8 mouse cellular contexts compared by ENCODE assay signal in genomic region chr17:90007438-90008109, GRCm38 (mm10).
DNase-seq lines count a peak whose midpoint lies in the region; ATAC-seq and TF ChIP-seq lines count a peak whose summit lies in the region.

No protein-coding gene starts in this region.

- peak; percentile 41 for DNase-seq in embryonic facial prominence, embryonic 14.5 days (ENCODE audit: low spot score)
- DNase-seq in embryonic facial prominence, embryonic 10.5 days (ENCODE audit: low spot score): no peak
- peak; percentile 31 for DNase-seq in right cerebral cortex, adult 18-20 months
- no peak for DNase-seq in right cerebral cortex, postnatal 4 days
- DNase-seq in heart, postnatal 4 days: peak; percentile 39
- peak; percentile 9 to 11 for DNase-seq in right cerebral cortex, postnatal 36 days (ENCODE audit: low spot score in 2 of 2)
- no peak for DNase-seq in stomach, postnatal 0 days (ENCODE audit: low spot score)
- no peak for DNase-seq in thymus, adult 18-20 months

- WGBS in embryonic facial prominence, embryonic 14.5 days: 45% methylated on average over 5 of the region's 5 CpGs
- WGBS in embryonic facial prominence, embryonic 10.5 days: 66% methylated on average over 5 of the region's 5 CpGs
- 42% methylated on average over 5 of the region's 5 CpGs for WGBS in stomach, postnatal 0 days

- no peak for TF ChIP-seq CTCF in stomach, postnatal 0 days (IDR thresholded peaks at IDR 0.05; ENCODE audit: low read depth)

- H3K9ac ChIP-seq in embryonic facial prominence, embryonic 14.5 days (ENCODE audit: low read depth, low read length): no peak overlapping the region
- H3K9ac ChIP-seq in stomach, postnatal 0 days (ENCODE audit: low read length): no peak overlapping the region

- H3K9me3 ChIP-seq in embryonic facial prominence, embryonic 14.5 days (ENCODE audit: control insufficient read depth, low read length): peaks cover 13% of the 10 kb centered on the region; the same call in 1 of the 2 replicates
- no peaks in the 10 kb centered on the region for H3K9me3 ChIP-seq in embryonic facial prominence, embryonic 10.5 days
- no peaks in the 10 kb centered on the region for H3K9me3 ChIP-seq in stomach, postnatal 0 days (ENCODE audit: control insufficient read depth, low read length)

- H3K27me3 ChIP-seq in embryonic facial prominence, embryonic 14.5 days (replicated peaks; ENCODE audit: control insufficient read depth, insufficient read depth, low read length): no peaks in the 10 kb centered on the region
- no peaks in the 10 kb centered on the region for H3K27me3 ChIP-seq in embryonic facial prominence, embryonic 10.5 days (replicated peaks; ENCODE audit: low read depth, poor library complexity, severe bottlenecking)
- H3K27me3 ChIP-seq in stomach, postnatal 0 days (ENCODE audit: control insufficient read depth, insufficient read depth, low read length): no peaks in the 10 kb centered on the region

- H3K36me3 ChIP-seq in embryonic facial prominence, embryonic 14.5 days (ENCODE audit: control insufficient read depth, insufficient read depth, low read length): no peaks in the 10 kb centered on the region
- no peaks in the 10 kb centered on the region for H3K36me3 ChIP-seq in embryonic facial prominence, embryonic 10.5 days (replicated peaks)
- no peaks in the 10 kb centered on the region for H3K36me3 ChIP-seq in stomach, postnatal 0 days (ENCODE audit: control insufficient read depth, insufficient read depth, low read length)

- TF ChIP-seq EP300 in stomach, postnatal 0 days (optimal IDR thresholded peaks at IDR 0.05): no peak

- no peak overlapping the region for H3K27ac ChIP-seq in embryonic facial prominence, embryonic 14.5 days (replicated peaks; ENCODE audit: low read depth, low read length)
- H3K27ac ChIP-seq in embryonic facial prominence, embryonic 10.5 days (replicated peaks): no peak overlapping the region
- H3K27ac ChIP-seq in stomach, postnatal 0 days (replicated peaks): no peak overlapping the region

- H3K4me3 ChIP-seq in embryonic facial prominence, embryonic 14.5 days (ENCODE audit: low read depth, low read length): no peak overlapping the region
- no peak overlapping the region for H3K4me3 ChIP-seq in embryonic facial prominence, embryonic 10.5 days
- no peak overlapping the region for H3K4me3 ChIP-seq in stomach, postnatal 0 days (ENCODE audit: low read depth, low read length)

- H3K4me1 ChIP-seq in embryonic facial prominence, embryonic 14.5 days (ENCODE audit: control insufficient read depth, insufficient read depth, low read length): no peaks in the 10 kb centered on the region
- H3K4me1 ChIP-seq in embryonic facial prominence, embryonic 10.5 days: no peaks in the 10 kb centered on the region
- no peaks in the 10 kb centered on the region for H3K4me1 ChIP-seq in stomach, postnatal 0 days (replicated peaks; ENCODE audit: control insufficient read depth, insufficient read depth)

- no peak for ATAC-seq in embryonic facial prominence, embryonic 14.5 days (ENCODE audit: low read depth)
- ATAC-seq in stomach, postnatal 0 days (ENCODE audit: low FRiP score, low TSS enrichment): no peak

- no peak overlapping the region for H3K4me2 ChIP-seq in embryonic facial prominence, embryonic 14.5 days (ENCODE audit: low read depth, low read length)
- no peak overlapping the region for H3K4me2 ChIP-seq in stomach, postnatal 0 days (replicated peaks; ENCODE audit: low read depth)

Comparison
In these comparisons a context has a peak if more than half of its experiments do, and no peak if none do; other contexts are left out.
1. DNase-seq: peak in embryonic facial prominence, embryonic 14.5 days (single experiment), right cerebral cortex, adult 18-20 months (single experiment), heart, postnatal 4 days (single experiment) and right cerebral cortex, postnatal 36 days (2 of 2); none in embryonic facial prominence, embryonic 10.5 days (single experiment), right cerebral cortex, postnatal 4 days (single experiment), stomach, postnatal 0 days (single experiment) and thymus, adult 18-20 months (0 of 2).